Mouse (Mus musculus) gastrocnemius, adult 2 months (tissue): ENCODE data around the gene Ei24. TPM values are rescaled to one million over a fixed set of nuclear protein-coding genes. Genes with fewer than 3 reads are reported as not detected.

Source experiments
- DNase-seq: peaks from one replicate; pipeline ENCODE4 v3.0.0; 2022
- H3K27ac ChIP-seq: fragments of 200-600 bp; 2 replicates; pipeline ENCODE4 v1.8.1; 2022; ENCODE audit warnings: mild to moderate bottlenecking
- H3K4me3 ChIP-seq: fragments of 200-600 bp; 2 replicates; pipeline ENCODE4 v1.8.1; 2022; ENCODE audit warnings: mild to moderate bottlenecking, moderate library complexity
- CTCF ChIP-seq: fragments of 200-600 bp; IDR thresholded peaks from 2 replicates; pipeline ENCODE4 v1.8.1; 2022; ENCODE audit warnings: antibody characterized with exemption, mild to moderate bottlenecking, moderate library complexity
- intact Hi-C: fragments of 180-260 bp; cut with DNase I; formaldehyde crosslinking; loops from one replicate; pipeline ENCODE4 v1.15.1; 2025
- total RNA-seq, 2 experiments: library from RNA; stranded (reverse); gene quantifications; 2 replicates each; pipeline ENCODE4 v1.2.3; 2021

The Ei24 gene
- total RNA-seq, 2 experiments from 2014 or later: 78.2 to 79.3 TPM

- Histone ChIP-seq H3K27ac (peak overlapping the region; percentile 97), H3K4me3 (peak overlapping the region; percentile 87)
- DNase-seq: peak; percentile 61
- intact Hi-C loops: no loop called here
- TF ChIP-seq CTCF: no peak
These were observed 28.8 kb downstream of the Ei24 start for GRCm38 (mm10) chr9:36768156-36769047.

- intact Hi-C loops: no loop called here
- Histone ChIP-seq H3K4me3 (peak within 1 kb of the TSS; percentile 87), H3K27ac (peak within 1 kb of the TSS; percentile 97)
- DNase-seq: peak; percentile 100
- TF ChIP-seq CTCF: no peak
These were observed 29.7 kb downstream of the Ei24 start, which contains the start of gene Stt3a for GRCm38 (mm10) chr9:36767203-36768143. Gene Stt3a (minus strand): TSS chr9:36767679.

- H3K27ac ChIP-seq: no peak overlapping the region
- intact Hi-C loops: loop anchor here (5.0 kb wide), 1 partner anchor 37 kb away; the partner anchor contains the start of gene Chek1
- no peak for DNase-seq
- no peak overlapping the region for H3K4me3 ChIP-seq
- TF ChIP-seq CTCF: no peak
These were observed 32.8 kb downstream of the Ei24 start for GRCm38 (mm10) chr9:36764378-36764777.

Other genes with a start within 250 kb of the Ei24 start
- gene Gm17689, start 214.8 kb downstream of the Ei24 start, total RNA-seq: not detected
- not detected for gene A630095E13Rik, start 154.0 kb downstream of the Ei24 start, total RNA-seq
- not detected for gene Acrv1, start 104.2 kb downstream of the Ei24 start, total RNA-seq
- gene Chek1, start 70.3 kb downstream of the Ei24 start, total RNA-seq: under 1 TPM in 1 of 2 experiments, not detected in 1; 0.70 TPM
- gene Stt3a, start 29.7 kb downstream of the Ei24 start, total RNA-seq: 10 to 100 TPM; 34.3 to 46.0 TPM
- gene Fez1, start 24.5 kb upstream of the Ei24 start, total RNA-seq: 1 to 10 TPM; 4.2 to 4.7 TPM